Mouse (Mus musculus): Measurements from ENCODE around the gene Spp1. TPM values are rescaled to one million over a fixed set of nuclear protein-coding genes. Genes with fewer than 3 reads are reported as not detected.

Gene Spp1
- polyA plus RNA-seq, 1 experiment from 2014 or later, result 6.2 TPM

DNA sequence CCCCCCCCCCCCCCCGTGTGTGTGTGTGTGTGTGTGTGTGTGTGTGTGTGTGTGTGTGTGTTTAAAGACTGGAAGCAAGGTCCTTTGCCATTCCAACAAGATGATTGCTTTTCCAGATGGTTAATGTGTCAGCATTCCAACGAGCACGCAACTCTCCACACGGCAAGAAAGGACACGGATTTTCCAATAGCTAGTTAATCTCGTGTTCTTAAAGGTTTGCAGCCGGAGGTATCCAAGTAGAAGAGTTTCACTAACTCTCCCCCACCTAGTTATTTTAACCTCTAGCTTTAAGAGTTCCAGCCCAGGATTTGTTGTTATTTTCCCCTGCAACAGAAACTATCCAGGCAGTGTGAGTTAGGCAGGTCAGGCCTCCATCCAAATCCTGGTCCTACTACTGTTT, 25.9 kb downstream of the Spp1 start:
- peak overlapping the region; percentile 80; the same call in 1 of the 2 replicates for H3K4me3 ChIP-seq (ENCODE audit: low read depth, low read length)
- no peak overlapping the region for H3K9ac ChIP-seq (replicated peaks; ENCODE audit: low read depth, low read length)
- H3K27ac ChIP-seq (ENCODE audit: low read depth, low read length), result no peak overlapping the region
- ATAC-seq (ENCODE audit: low read depth), result no peak
- H3K27me3 ChIP-seq (ENCODE audit: control insufficient read depth, insufficient read depth, low read length), result no peaks in the 10 kb centered on the region
- H3K9me3 ChIP-seq (ENCODE audit: control insufficient read depth, low read length), result no peaks in the 10 kb centered on the region; the same call in 1 of the 2 replicates
- peaks cover 16% of the 10 kb centered on the region; the same call in 1 of the 2 replicates for H3K4me1 ChIP-seq (ENCODE audit: control insufficient read depth, insufficient read depth, low read length)
- H3K36me3 ChIP-seq (ENCODE audit: control insufficient read depth, insufficient read depth, low read length), result no peaks in the 10 kb centered on the region
- peak overlapping the region; percentile 57 for H3K4me2 ChIP-seq (ENCODE audit: low read depth, low read length)
- WGBS, result 29% methylated on average over 6 of the region's 7 CpGs

DNA sequence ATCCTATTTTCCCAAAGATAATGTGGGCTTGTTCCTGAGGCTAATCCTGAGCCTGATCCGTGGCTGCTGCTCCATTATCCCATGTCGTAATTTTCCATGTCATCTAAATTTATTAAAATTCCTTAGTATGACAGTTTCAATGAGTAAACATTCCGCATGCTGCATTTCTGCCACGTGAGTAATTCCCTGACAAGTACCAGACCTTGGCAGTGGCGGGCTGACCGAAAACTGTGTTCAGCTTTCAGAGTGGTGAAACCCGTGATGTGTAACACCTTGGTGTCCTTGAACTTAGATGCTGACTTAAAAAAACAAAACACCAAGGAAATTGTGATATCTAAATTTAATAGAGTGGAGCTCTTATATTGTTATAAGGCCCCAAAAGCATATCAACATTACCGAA, 30.4 kb downstream of the Spp1 start:
- Histone ChIP-seq H3K27me3 (ENCODE audit: control insufficient read depth, insufficient read depth, low read length) (no peaks in the 10 kb centered on the region), H3K9me3 (ENCODE audit: control insufficient read depth, low read length) (no peaks in the 10 kb centered on the region), H3K4me2 (ENCODE audit: low read depth, low read length) (no peak overlapping the region), H3K27ac (ENCODE audit: low read depth, low read length) (no peak overlapping the region), H3K9ac (replicated peaks; ENCODE audit: low read depth, low read length) (no peak overlapping the region), H3K4me1 (ENCODE audit: control insufficient read depth, insufficient read depth, low read length) (0 out of 2 replicates have a peak, but pooled peaks cover 6% of the 10 kb centered on the region), H3K36me3 (ENCODE audit: control insufficient read depth, insufficient read depth, low read length) (peaks cover 4% of the 10 kb centered on the region; the same call in 1 of the 2 replicates), H3K4me3 (ENCODE audit: low read depth, low read length) (no peak overlapping the region)
- ATAC-seq (ENCODE audit: low read depth), result no peak
- WGBS, result 92% methylated on average over 8 of the region's 8 CpGs

DNA sequence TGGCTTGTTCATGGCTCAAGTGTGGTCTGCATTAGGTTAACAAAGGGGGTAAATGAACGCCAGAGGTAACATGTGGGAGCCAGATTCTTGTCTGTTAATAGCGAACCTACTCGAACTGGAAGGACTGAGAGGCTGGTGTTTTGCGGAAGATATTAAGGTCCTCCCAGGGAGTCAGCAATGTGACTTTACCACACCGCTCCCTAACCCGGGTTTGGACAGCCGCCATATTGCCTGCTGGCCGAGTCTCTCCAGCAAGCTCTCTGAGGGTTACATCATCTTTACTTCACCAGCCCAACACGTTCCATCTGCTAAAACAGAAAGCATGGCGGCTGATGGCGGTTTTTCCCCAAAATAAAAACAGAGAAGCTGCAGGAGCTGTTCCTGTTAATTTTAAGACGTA, 30.8 kb downstream of the Spp1 start:
- Histone ChIP-seq H3K9me3 (ENCODE audit: control insufficient read depth, low read length) (no peaks in the 10 kb centered on the region), H3K4me2 (ENCODE audit: low read depth, low read length) (no peak overlapping the region), H3K27ac (ENCODE audit: low read depth, low read length) (no peak overlapping the region), H3K27me3 (ENCODE audit: control insufficient read depth, insufficient read depth, low read length) (no peaks in the 10 kb centered on the region), H3K36me3 (ENCODE audit: control insufficient read depth, insufficient read depth, low read length) (peaks cover 4% of the 10 kb centered on the region; the same call in 1 of the 2 replicates), H3K9ac (replicated peaks; ENCODE audit: low read depth, low read length) (no peak overlapping the region), H3K4me3 (ENCODE audit: low read depth, low read length) (no peak overlapping the region), H3K4me1 (ENCODE audit: control insufficient read depth, insufficient read depth, low read length) (0 out of 2 replicates have a peak, but pooled peaks cover 6% of the 10 kb centered on the region)
- no peak for ATAC-seq (ENCODE audit: low read depth)
- WGBS, result 83% methylated on average over 12 of the region's 12 CpGs

DNA sequence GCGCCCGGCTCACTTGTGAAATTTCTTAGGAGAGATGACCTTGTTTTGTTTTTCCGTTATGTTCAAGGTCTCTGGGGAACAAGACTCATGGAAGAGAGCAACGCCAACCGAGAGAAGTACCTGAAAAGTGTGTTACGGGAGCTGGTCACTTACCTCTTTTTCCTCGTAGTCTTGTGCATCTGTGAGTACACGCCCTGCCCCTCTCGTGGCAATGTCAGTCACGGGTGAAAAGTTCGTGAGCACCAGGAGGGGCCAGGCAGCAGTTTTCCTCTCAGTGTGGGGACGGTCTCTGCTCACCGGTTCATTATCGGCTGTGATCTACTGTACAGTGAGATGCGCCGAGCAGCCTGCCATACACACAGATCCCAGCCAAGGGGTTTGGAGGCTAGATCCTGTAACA, 31.9 kb downstream of the Spp1 start:
- H3K9me3 ChIP-seq (ENCODE audit: control insufficient read depth, low read length), result no peaks in the 10 kb centered on the region
- H3K36me3 ChIP-seq (ENCODE audit: control insufficient read depth, insufficient read depth, low read length), result peaks cover 4% of the 10 kb centered on the region; the same call in 1 of the 2 replicates
- H3K27me3 ChIP-seq (ENCODE audit: control insufficient read depth, insufficient read depth, low read length), result no peaks in the 10 kb centered on the region
- H3K27ac ChIP-seq (ENCODE audit: low read depth, low read length), result no peak overlapping the region
- no peak overlapping the region for H3K4me2 ChIP-seq (ENCODE audit: low read depth, low read length)
- 96% methylated on average over 16 of the region's 16 CpGs for WGBS
- H3K4me1 ChIP-seq (ENCODE audit: control insufficient read depth, insufficient read depth, low read length), result no peaks in the 10 kb centered on the region
- no peak overlapping the region for H3K4me3 ChIP-seq (ENCODE audit: low read depth, low read length)
- ATAC-seq (ENCODE audit: low read depth), result no peak
- no peak overlapping the region for H3K9ac ChIP-seq (replicated peaks; ENCODE audit: low read depth, low read length)

DNA sequence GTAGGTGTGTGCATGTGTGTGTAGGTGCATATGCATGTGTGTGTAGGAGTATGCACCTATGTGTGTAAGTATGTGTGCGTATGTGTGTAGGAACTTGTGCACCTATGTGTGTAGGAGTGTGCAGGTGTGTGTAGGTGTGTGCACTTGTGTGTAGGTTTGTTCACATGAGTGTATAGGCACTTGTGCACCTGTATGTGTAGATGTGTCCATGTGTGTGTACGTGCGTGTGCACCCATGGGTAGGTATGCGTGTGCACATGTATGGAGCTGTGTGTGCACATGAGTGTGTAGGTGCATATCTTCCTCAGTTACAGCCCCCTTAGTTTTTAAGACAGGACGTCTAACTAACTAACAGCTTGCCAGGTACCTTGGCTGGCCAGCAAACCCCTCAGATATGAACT, 33.7 kb downstream of the Spp1 start:
- Histone ChIP-seq H3K4me1 (ENCODE audit: control insufficient read depth, insufficient read depth, low read length) (no peaks in the 10 kb centered on the region), H3K27me3 (ENCODE audit: control insufficient read depth, insufficient read depth, low read length) (no peaks in the 10 kb centered on the region), H3K27ac (ENCODE audit: low read depth, low read length) (no peak overlapping the region), H3K9me3 (ENCODE audit: control insufficient read depth, low read length) (no peaks in the 10 kb centered on the region), H3K36me3 (ENCODE audit: control insufficient read depth, insufficient read depth, low read length) (peaks cover 8% of the 10 kb centered on the region; the same call in 1 of the 2 replicates), H3K9ac (replicated peaks; ENCODE audit: low read depth, low read length) (no peak overlapping the region), H3K4me2 (ENCODE audit: low read depth, low read length) (no peak overlapping the region), H3K4me3 (ENCODE audit: low read depth, low read length) (no peak overlapping the region)
- 96% methylated on average over 5 of the region's 5 CpGs for WGBS
- ATAC-seq (ENCODE audit: low read depth), result no peak

DNA sequence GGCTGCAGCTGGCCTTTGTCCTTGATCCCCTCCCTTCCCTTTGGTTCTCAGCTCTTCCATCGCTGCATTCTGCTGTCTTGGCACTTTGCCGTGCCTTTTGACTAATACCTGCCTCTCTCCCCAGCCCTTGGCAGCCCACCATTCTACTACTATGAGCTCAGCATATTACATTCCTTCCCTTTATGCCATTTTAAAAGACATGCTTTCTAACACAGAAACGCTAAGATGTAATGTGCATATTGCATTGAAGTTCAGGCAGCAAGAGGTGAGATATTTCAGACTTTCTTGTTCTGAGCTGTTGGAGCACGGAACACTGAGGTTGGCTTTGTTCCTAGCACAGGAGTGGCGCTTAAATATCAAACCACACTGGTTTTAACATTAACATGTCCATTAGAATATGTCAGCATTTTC, 36.1 kb downstream of the Spp1 start:
- Histone ChIP-seq H3K4me2 (ENCODE audit: low read depth, low read length) (no peak overlapping the region), H3K4me3 (ENCODE audit: low read depth, low read length) (no peak overlapping the region), H3K4me1 (ENCODE audit: control insufficient read depth, insufficient read depth, low read length) (no peaks in the 10 kb centered on the region), H3K36me3 (ENCODE audit: control insufficient read depth, insufficient read depth, low read length) (peaks cover 8% of the 10 kb centered on the region; the same call in 1 of the 2 replicates), H3K27me3 (ENCODE audit: control insufficient read depth, insufficient read depth, low read length) (no peaks in the 10 kb centered on the region), H3K27ac (ENCODE audit: low read depth, low read length) (no peak overlapping the region), H3K9me3 (ENCODE audit: control insufficient read depth, low read length) (no peaks in the 10 kb centered on the region), H3K9ac (replicated peaks; ENCODE audit: low read depth, low read length) (no peak overlapping the region)
- WGBS, result 94% methylated on average over 5 of the region's 5 CpGs
- no peak for ATAC-seq (ENCODE audit: low read depth)

DNA sequence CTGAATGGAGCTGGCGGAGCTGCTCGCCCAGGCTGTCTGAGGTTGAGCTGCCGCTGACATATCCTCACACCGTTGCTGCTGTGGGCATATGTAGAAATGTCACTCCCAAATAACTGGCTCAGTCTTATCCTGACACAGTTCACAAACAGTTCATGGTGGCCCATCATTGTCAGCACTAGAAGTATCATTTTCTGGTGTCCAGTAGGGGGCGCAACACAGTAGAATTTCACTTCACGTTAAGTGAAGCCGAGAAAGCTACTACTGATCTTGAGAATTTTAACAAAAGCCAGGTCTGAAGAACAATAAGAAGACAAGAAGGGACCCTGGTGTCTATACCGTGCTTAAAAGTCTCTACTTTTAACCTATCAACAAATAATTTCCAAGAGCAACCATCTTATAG, 37.5 kb downstream of the Spp1 start:
- H3K4me2 ChIP-seq (ENCODE audit: low read depth, low read length), result no peak overlapping the region
- no peaks in the 10 kb centered on the region for H3K27me3 ChIP-seq (ENCODE audit: control insufficient read depth, insufficient read depth, low read length)
- no peak for ATAC-seq (ENCODE audit: low read depth)
- no peak overlapping the region for H3K4me3 ChIP-seq (ENCODE audit: low read depth, low read length)
- WGBS, result 91% methylated on average over 8 of the region's 8 CpGs
- H3K4me1 ChIP-seq (ENCODE audit: control insufficient read depth, insufficient read depth, low read length), result no peaks in the 10 kb centered on the region
- H3K36me3 ChIP-seq (ENCODE audit: control insufficient read depth, insufficient read depth, low read length), result 0 out of 2 replicates have a peak, but pooled peaks cover 9% of the 10 kb centered on the region
- no peak overlapping the region for H3K27ac ChIP-seq (ENCODE audit: low read depth, low read length)
- H3K9ac ChIP-seq (replicated peaks; ENCODE audit: low read depth, low read length), result no peak overlapping the region
- no peaks in the 10 kb centered on the region for H3K9me3 ChIP-seq (ENCODE audit: control insufficient read depth, low read length)

DNA sequence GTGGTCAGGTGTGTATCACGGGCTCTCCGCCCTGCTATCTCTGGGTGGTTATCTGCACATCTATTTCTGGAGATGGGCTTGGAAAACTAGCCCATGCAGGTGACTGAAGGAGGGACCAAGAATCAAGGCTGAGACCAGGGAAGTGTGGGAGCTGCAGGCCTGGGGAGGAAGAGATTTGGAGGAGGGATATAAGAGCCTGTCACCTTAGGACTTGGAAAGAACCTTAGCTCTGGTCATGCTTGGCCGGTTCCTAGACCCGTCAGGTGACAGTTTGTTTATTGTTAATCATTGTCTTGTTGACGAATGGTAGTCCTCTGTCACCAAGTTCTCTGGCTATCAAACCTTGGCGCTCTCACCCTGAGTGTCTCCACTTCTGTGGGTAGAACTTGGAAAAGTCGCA, 45.4 kb downstream of the Spp1 start:
- H3K36me3 ChIP-seq (ENCODE audit: control insufficient read depth, insufficient read depth, low read length), result peaks cover 40% of the 10 kb centered on the region
- ATAC-seq (ENCODE audit: low read depth), result no peak
- 90% methylated on average over 7 of the region's 7 CpGs for WGBS

DNA sequence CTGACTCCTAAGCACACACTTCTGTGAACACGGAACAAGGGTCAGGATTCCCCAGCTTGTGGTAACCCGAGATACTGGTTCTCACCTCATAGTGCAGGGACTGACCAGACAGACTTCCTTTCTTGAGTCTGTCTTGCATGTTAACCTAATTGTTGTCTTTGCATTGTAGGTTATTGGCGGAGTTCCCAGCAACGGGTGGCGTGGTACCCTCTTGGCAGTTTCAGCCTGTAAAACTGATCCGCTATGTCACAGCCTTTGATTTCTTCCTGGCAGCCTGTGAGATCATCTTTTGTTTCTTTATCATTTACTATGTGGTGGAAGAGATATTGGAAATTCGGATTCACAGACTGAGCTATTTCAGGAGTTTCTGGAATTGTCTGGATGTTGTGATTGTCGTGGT, 47.9 kb downstream of the Spp1 start:
- WGBS, result 70% methylated on average over 8 of the region's 8 CpGs
- H3K4me3 ChIP-seq (ENCODE audit: low read depth, low read length), result no peak overlapping the region

More for the DNA sequence above, 45.4 kb downstream of the Spp1 start:
- no peak overlapping the region for H3K4me3 ChIP-seq (ENCODE audit: low read depth, low read length)
- no peak overlapping the region for H3K4me2 ChIP-seq (ENCODE audit: low read depth, low read length)
- H3K9ac ChIP-seq (replicated peaks; ENCODE audit: low read depth, low read length), result no peak overlapping the region
- no peak overlapping the region for H3K27ac ChIP-seq (ENCODE audit: low read depth, low read length)
- H3K9me3 ChIP-seq (ENCODE audit: control insufficient read depth, low read length), result no peaks in the 10 kb centered on the region
- H3K4me1 ChIP-seq (ENCODE audit: control insufficient read depth, insufficient read depth, low read length), result no peaks in the 10 kb centered on the region
- H3K27me3 ChIP-seq (ENCODE audit: control insufficient read depth, insufficient read depth, low read length), result no peaks in the 10 kb centered on the region

More for the DNA sequence above, 47.9 kb downstream of the Spp1 start:
- Histone ChIP-seq H3K36me3 (ENCODE audit: control insufficient read depth, insufficient read depth, low read length) (peaks cover 37% of the 10 kb centered on the region), H3K4me1 (ENCODE audit: control insufficient read depth, insufficient read depth, low read length) (no peaks in the 10 kb centered on the region), H3K27ac (ENCODE audit: low read depth, low read length) (no peak overlapping the region), H3K4me2 (ENCODE audit: low read depth, low read length) (no peak overlapping the region), H3K27me3 (ENCODE audit: control insufficient read depth, insufficient read depth, low read length) (no peaks in the 10 kb centered on the region), H3K9me3 (ENCODE audit: control insufficient read depth, low read length) (no peaks in the 10 kb centered on the region), H3K9ac (replicated peaks; ENCODE audit: low read depth, low read length) (no peak overlapping the region)
- peak; percentile 34 for ATAC-seq (ENCODE audit: low read depth)

Measured in neural tube, embryonic 14.5 days (tissue).